Mouse (Mus musculus) testis, adult 2 months (tissue): ENCODE measurements around the gene Dctn2. TPM values are rescaled to one million over a fixed set of nuclear protein-coding genes. Genes with fewer than 3 reads are reported as not detected.

Experiments
- H3K27ac ChIP-seq: fragments of 200-500 bp; 2 replicates; pipeline ENCODE4 v1.5.1; 2012; ENCODE audit warnings: low read depth, low read length; ENCODE audit not compliant: control insufficient read depth, insufficient read depth
- H3K27me3 ChIP-seq: fragments of 200-500 bp; 2 replicates; pipeline ENCODE4 v1.6.1; 2012; ENCODE audit warnings: mild to moderate bottlenecking, low read length, moderate library complexity; ENCODE audit not compliant: control insufficient read depth, insufficient read depth
- H3K36me3 ChIP-seq: fragments of 200-500 bp; 2 replicates; pipeline ENCODE4 v1.6.1; 2012; ENCODE audit warnings: mild to moderate bottlenecking, low read length; ENCODE audit not compliant: control insufficient read depth, insufficient read depth
- H3K4me1 ChIP-seq: fragments of 200-500 bp; 2 replicates; pipeline ENCODE4 v1.6.1; 2012; ENCODE audit warnings: low read length; ENCODE audit not compliant: control insufficient read depth, insufficient read depth
- H3K4me3 ChIP-seq: fragments of 200-500 bp; 2 replicates; pipeline ENCODE4 v1.5.1; 2012; ENCODE audit warnings: low read depth, mild to moderate bottlenecking, low read length, moderate library complexity, mixed read lengths; ENCODE audit not compliant: control insufficient read depth
- CTCF ChIP-seq: fragments of 200-500 bp; IDR thresholded peaks from 2 replicates; pipeline ENCODE4 v1.5.1; 2012; ENCODE audit warnings: low read depth, mild to moderate bottlenecking, inconsistent platforms, low read length, moderate library complexity; ENCODE audit not compliant: control insufficient read depth, insufficient read depth, insufficient replicate concordance
- POLR2A ChIP-seq: fragments of 200-500 bp; IDR thresholded peaks from 2 replicates; pipeline ENCODE4 v1.6.1; 2012; ENCODE audit warnings: low read depth, mild to moderate bottlenecking, inconsistent platforms, low read length, moderate library complexity; ENCODE audit not compliant: control insufficient read depth
- polyA plus RNA-seq: library from polyadenylated mRNA; depleted of rRNA; stranded (reverse); fragments of >200 nt; gene quantifications from 2 replicates; pipeline ENCODE4 v1.2.3, GENCODE M21; 2012

Gene Dctn2
- polyA plus RNA-seq, 1 experiment = 391 TPM

- no peak overlapping the region for H3K4me3 ChIP-seq
- H3K27me3 ChIP-seq = no peaks in the 10 kb centered on the region; the same call in 1 of the 2 replicates
- H3K36me3 ChIP-seq = peaks cover 1% of the 10 kb centered on the region; the same call in 1 of the 2 replicates
- TF ChIP-seq CTCF (no peak), POLR2A (no peak)
- H3K27ac ChIP-seq = no peak overlapping the region; the same call in 1 of the 2 replicates
- peaks cover 15% of the 10 kb centered on the region for H3K4me1 ChIP-seq
Observed at GRCm38 (mm10) chr10:127264336-127264735, 1.8 kb upstream of the Dctn2 start.

GRCm38 (mm10) chr10:127264971-127265370 is 1.2 kb upstream of the Dctn2 start:
- H3K36me3 ChIP-seq = peaks cover 1% of the 10 kb centered on the region; the same call in 1 of the 2 replicates
- TF ChIP-seq POLR2A = no peak
- TF ChIP-seq CTCF = no peak
- H3K27me3 ChIP-seq = no peaks in the 10 kb centered on the region; the same call in 1 of the 2 replicates
- H3K27ac ChIP-seq = no peak overlapping the region
- peaks cover 15% of the 10 kb centered on the region for H3K4me1 ChIP-seq
- H3K4me3 ChIP-seq = no peak overlapping the region

- Histone ChIP-seq H3K4me3 (no peak overlapping the region; the same call in 1 of the 2 replicates), H3K27ac (no peak overlapping the region), H3K36me3 (peaks cover 1% of the 10 kb centered on the region; the same call in 1 of the 2 replicates), H3K27me3 (no peaks in the 10 kb centered on the region; the same call in 1 of the 2 replicates), H3K4me1 (peaks cover 15% of the 10 kb centered on the region)
- no peak for TF ChIP-seq POLR2A
Observed at GRCm38 (mm10) chr10:127265727-127266111, 449 bp upstream of the Dctn2 start.

- peak overlapping the region; percentile 91 for H3K4me3 ChIP-seq
- no peaks in the 10 kb centered on the region; the same call in 1 of the 2 replicates for H3K27me3 ChIP-seq
- H3K36me3 ChIP-seq = peaks cover 1% of the 10 kb centered on the region
- TF ChIP-seq CTCF (no peak), POLR2A (no peak)
- no peak overlapping the region for H3K27ac ChIP-seq
- H3K4me1 ChIP-seq = peaks cover 14% of the 10 kb centered on the region
Observed at GRCm38 (mm10) chr10:127267318-127267717, 1.1 kb downstream of the Dctn2 start.

GRCm38 (mm10) chr10:127268401-127268800 is 2.2 kb downstream of the Dctn2 start:
- Histone ChIP-seq H3K36me3 (peaks cover 1% of the 10 kb centered on the region), H3K27me3 (no peaks in the 10 kb centered on the region), H3K4me3 (no peak overlapping the region), H3K4me1 (peaks cover 4% of the 10 kb centered on the region), H3K27ac (no peak overlapping the region)
- TF ChIP-seq CTCF (no peak), POLR2A (no peak)

- H3K27ac ChIP-seq = no peak overlapping the region
- H3K4me1 ChIP-seq = peaks cover 4% of the 10 kb centered on the region
- H3K27me3 ChIP-seq = no peaks in the 10 kb centered on the region
- TF ChIP-seq POLR2A (no peak), CTCF (no peak)
- no peak overlapping the region for H3K4me3 ChIP-seq
- H3K36me3 ChIP-seq = peaks cover 1% of the 10 kb centered on the region
Observed at GRCm38 (mm10) chr10:127269036-127269435, 2.9 kb downstream of the Dctn2 start.

GRCm38 (mm10) chr10:127269884-127270283 is 3.7 kb downstream of the Dctn2 start:
- H3K4me3 ChIP-seq = no peak overlapping the region
- H3K36me3 ChIP-seq = peaks cover 3% of the 10 kb centered on the region
- no peak for TF ChIP-seq POLR2A
- TF ChIP-seq CTCF = no peak
- H3K27me3 ChIP-seq = no peaks in the 10 kb centered on the region
- H3K4me1 ChIP-seq = peaks cover 4% of the 10 kb centered on the region
- H3K27ac ChIP-seq = no peak overlapping the region

- TF ChIP-seq POLR2A (no peak), CTCF (no peak)
- H3K4me1 ChIP-seq = peaks cover 1% of the 10 kb centered on the region
- no peak overlapping the region for H3K27ac ChIP-seq
- no peak overlapping the region for H3K4me3 ChIP-seq
- no peaks in the 10 kb centered on the region for H3K27me3 ChIP-seq
- H3K36me3 ChIP-seq = peaks cover 5% of the 10 kb centered on the region
Observed at GRCm38 (mm10) chr10:127272371-127272770, 6.2 kb downstream of the Dctn2 start.
